Mouse (Mus musculus) spleen, adult 2 months (tissue): Measurements from ENCODE around the gene Ovol3.

ENCODE experiments used
- CTCF ChIP-seq: fragments of 200-500 bp; IDR thresholded peaks from 2 replicates; pipeline ENCODE4 v1.5.1; 2011; ENCODE audit warnings: mild to moderate bottlenecking, inconsistent platforms; ENCODE audit not compliant: insufficient read depth, insufficient read length, insufficient replicate concordance; ENCODE audit errors: extremely low read depth
- POLR2A ChIP-seq: fragments of 200-500 bp; IDR thresholded peaks from 2 replicates; pipeline ENCODE4 v1.6.1; 2011; ENCODE audit warnings: low read depth, low read length, inconsistent platforms

DNA sequence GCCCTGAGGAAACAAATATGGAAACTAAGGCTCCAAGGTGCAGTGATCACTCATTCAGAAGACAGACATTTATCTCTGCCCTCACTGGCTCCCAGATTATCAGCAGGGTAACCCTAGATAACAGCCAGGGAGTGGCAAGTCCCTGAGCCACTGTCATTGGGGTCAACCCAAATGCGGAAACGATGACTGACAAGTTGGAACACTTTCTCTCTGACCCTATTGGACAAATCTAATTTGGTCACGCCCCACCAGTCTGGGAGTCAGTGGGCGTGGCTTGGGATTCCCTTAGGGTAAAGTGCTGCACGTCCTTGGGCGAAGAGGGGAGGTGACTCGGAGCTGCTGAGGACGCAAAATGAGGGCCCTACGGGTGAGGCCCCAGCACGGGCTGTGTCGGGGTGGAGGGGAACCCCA is 51.6 kb downstream of the Ovol3 start, which contains the start of gene Cox7a1:
- TF ChIP-seq POLR2A (no peak), CTCF (no peak)
